Mouse (Mus musculus): Measurements from ENCODE around the gene Ogt. TPM values are rescaled to one million over a fixed set of nuclear protein-coding genes. Genes with fewer than 3 reads are reported as not detected.

Gene Ogt
- polyA plus RNA-seq, 1 experiment from 2014 or later, result 38.5 TPM

- H3K27ac ChIP-seq (ENCODE audit: low read depth, low read length), result no peak overlapping the region
- 50% methylated on average over 5 of the region's 5 CpGs for WGBS
- no peak overlapping the region for H3K4me3 ChIP-seq (ENCODE audit: low read depth, low read length)
- no peak overlapping the region for H3K4me2 ChIP-seq (replicated peaks; ENCODE audit: low read depth)
- H3K4me1 ChIP-seq (replicated peaks; ENCODE audit: control insufficient read depth, insufficient read depth, low read length), result no peaks in the 10 kb centered on the region
- no peak for TF ChIP-seq CTCF (IDR thresholded peaks at IDR 0.05; ENCODE audit: low read depth)
- H3K27me3 ChIP-seq (replicated peaks; ENCODE audit: control insufficient read depth, insufficient read depth, low read length), result no peaks in the 10 kb centered on the region
- no peaks in the 10 kb centered on the region for H3K9me3 ChIP-seq (ENCODE audit: control insufficient read depth)
- H3K9ac ChIP-seq (ENCODE audit: low read depth, low read length), result no peak overlapping the region
- no peak for ATAC-seq
- no peaks in the 10 kb centered on the region for H3K36me3 ChIP-seq (ENCODE audit: control insufficient read depth, insufficient read depth)
Observed at GRCm38 (mm10) chrX:101646621-101647020, 6.8 kb downstream of the Ogt start.

GRCm38 (mm10) chrX:101695686-101696085, 55.8 kb downstream of the Ogt start:
- ATAC-seq, result no peak
- H3K27me3 ChIP-seq (replicated peaks; ENCODE audit: control insufficient read depth, insufficient read depth, low read length), result no peaks in the 10 kb centered on the region
- H3K4me2 ChIP-seq (replicated peaks; ENCODE audit: low read depth), result no peak overlapping the region
- H3K9me3 ChIP-seq (ENCODE audit: control insufficient read depth), result 0 out of 2 replicates have a peak, but pooled peaks cover 6% of the 10 kb centered on the region
- H3K4me3 ChIP-seq (ENCODE audit: low read depth, low read length), result no peak overlapping the region
- 93% methylated on average over 27 of the region's 27 CpGs for WGBS
- no peak overlapping the region for H3K9ac ChIP-seq (ENCODE audit: low read depth, low read length)
- TF ChIP-seq CTCF (IDR thresholded peaks at IDR 0.05; ENCODE audit: low read depth), result no peak
- no peaks in the 10 kb centered on the region for H3K36me3 ChIP-seq (ENCODE audit: control insufficient read depth, insufficient read depth)
- no peaks in the 10 kb centered on the region for H3K4me1 ChIP-seq (replicated peaks; ENCODE audit: control insufficient read depth, insufficient read depth, low read length)
- no peak overlapping the region for H3K27ac ChIP-seq (ENCODE audit: low read depth, low read length)

- Histone ChIP-seq H3K4me2 (replicated peaks; ENCODE audit: low read depth) (no peak overlapping the region), H3K4me1 (replicated peaks; ENCODE audit: control insufficient read depth, insufficient read depth, low read length) (no peaks in the 10 kb centered on the region), H3K27me3 (replicated peaks; ENCODE audit: control insufficient read depth, insufficient read depth, low read length) (no peaks in the 10 kb centered on the region), H3K27ac (ENCODE audit: low read depth, low read length) (no peak overlapping the region), H3K4me3 (ENCODE audit: low read depth, low read length) (no peak overlapping the region), H3K36me3 (ENCODE audit: control insufficient read depth, insufficient read depth) (no peaks in the 10 kb centered on the region), H3K9ac (ENCODE audit: low read depth, low read length) (no peak overlapping the region), H3K9me3 (ENCODE audit: control insufficient read depth) (0 out of 2 replicates have a peak, but pooled peaks cover 6% of the 10 kb centered on the region)
- ATAC-seq, result no peak
- TF ChIP-seq CTCF (IDR thresholded peaks at IDR 0.05; ENCODE audit: low read depth), result no peak
- 65% methylated on average over 52 of the region's 54 CpGs for WGBS
Observed at GRCm38 (mm10) chrX:101697537-101697936, 57.7 kb downstream of the Ogt start.

GRCm38 (mm10) chrX:101698232-101698631, 58.4 kb downstream of the Ogt start:
- H3K4me3 ChIP-seq (ENCODE audit: low read depth, low read length), result no peak overlapping the region
- no peaks in the 10 kb centered on the region for H3K4me1 ChIP-seq (replicated peaks; ENCODE audit: control insufficient read depth, insufficient read depth, low read length)
- WGBS, result 70% methylated on average over 23 of the region's 23 CpGs
- H3K27ac ChIP-seq (ENCODE audit: low read depth, low read length), result no peak overlapping the region
- H3K9ac ChIP-seq (ENCODE audit: low read depth, low read length), result no peak overlapping the region
- H3K4me2 ChIP-seq (replicated peaks; ENCODE audit: low read depth), result no peak overlapping the region
- ATAC-seq, result no peak
- H3K36me3 ChIP-seq (ENCODE audit: control insufficient read depth, insufficient read depth), result no peaks in the 10 kb centered on the region
- 0 out of 2 replicates have a peak, but pooled peaks cover 6% of the 10 kb centered on the region for H3K9me3 ChIP-seq (ENCODE audit: control insufficient read depth)
- TF ChIP-seq CTCF (IDR thresholded peaks at IDR 0.05; ENCODE audit: low read depth), result no peak
- H3K27me3 ChIP-seq (replicated peaks; ENCODE audit: control insufficient read depth, insufficient read depth, low read length), result no peaks in the 10 kb centered on the region

- TF ChIP-seq CTCF (IDR thresholded peaks at IDR 0.05; ENCODE audit: low read depth), result no peak
- WGBS, result 82% methylated on average over 7 of the region's 7 CpGs
- no peak for ATAC-seq
Observed at GRCm38 (mm10) chrX:101705111-101705510, 65.3 kb downstream of the Ogt start.

GRCm38 (mm10) chrX:101720401-101720800, 80.5 kb downstream of the Ogt start:
- WGBS, result 69% methylated on average over 1 of the region's 1 CpGs
- no peaks in the 10 kb centered on the region for H3K27me3 ChIP-seq (replicated peaks; ENCODE audit: control insufficient read depth, insufficient read depth, low read length)
- no peak for ATAC-seq
- H3K4me3 ChIP-seq (ENCODE audit: low read depth, low read length), result no peak overlapping the region
- H3K9ac ChIP-seq (ENCODE audit: low read depth, low read length), result no peak overlapping the region
- no peak for TF ChIP-seq CTCF (IDR thresholded peaks at IDR 0.05; ENCODE audit: low read depth)
- H3K36me3 ChIP-seq (ENCODE audit: control insufficient read depth, insufficient read depth), result no peaks in the 10 kb centered on the region
- no peak overlapping the region for H3K4me2 ChIP-seq (replicated peaks; ENCODE audit: low read depth)
- no peaks in the 10 kb centered on the region for H3K4me1 ChIP-seq (replicated peaks; ENCODE audit: control insufficient read depth, insufficient read depth, low read length)
- no peaks in the 10 kb centered on the region for H3K9me3 ChIP-seq (ENCODE audit: control insufficient read depth)
- H3K27ac ChIP-seq (ENCODE audit: low read depth, low read length), result no peak overlapping the region

More at GRCm38 (mm10) chrX:101705111-101705510, 65.3 kb downstream of the Ogt start:
- Histone ChIP-seq H3K36me3 (ENCODE audit: control insufficient read depth, insufficient read depth) (no peaks in the 10 kb centered on the region), H3K4me1 (replicated peaks; ENCODE audit: control insufficient read depth, insufficient read depth, low read length) (no peaks in the 10 kb centered on the region), H3K27me3 (replicated peaks; ENCODE audit: control insufficient read depth, insufficient read depth, low read length) (no peaks in the 10 kb centered on the region), H3K4me3 (ENCODE audit: low read depth, low read length) (no peak overlapping the region), H3K9ac (ENCODE audit: low read depth, low read length) (no peak overlapping the region), H3K4me2 (replicated peaks; ENCODE audit: low read depth) (no peak overlapping the region), H3K9me3 (ENCODE audit: control insufficient read depth) (no peaks in the 10 kb centered on the region), H3K27ac (ENCODE audit: low read depth, low read length) (no peak overlapping the region)

GRCm38 (mm10) chrX:101730010-101730409, 90.2 kb downstream of the Ogt start:
- Histone ChIP-seq H3K4me2 (replicated peaks; ENCODE audit: low read depth) (no peak overlapping the region), H3K9me3 (ENCODE audit: control insufficient read depth) (no peaks in the 10 kb centered on the region), H3K27me3 (replicated peaks; ENCODE audit: control insufficient read depth, insufficient read depth, low read length) (no peaks in the 10 kb centered on the region), H3K36me3 (ENCODE audit: control insufficient read depth, insufficient read depth) (no peaks in the 10 kb centered on the region), H3K27ac (ENCODE audit: low read depth, low read length) (no peak overlapping the region), H3K4me3 (ENCODE audit: low read depth, low read length) (no peak overlapping the region), H3K9ac (ENCODE audit: low read depth, low read length) (no peak overlapping the region), H3K4me1 (replicated peaks; ENCODE audit: control insufficient read depth, insufficient read depth, low read length) (no peaks in the 10 kb centered on the region)
- no peak for ATAC-seq
- no peak for TF ChIP-seq CTCF (IDR thresholded peaks at IDR 0.05; ENCODE audit: low read depth)

All from intestine, postnatal 0 days (tissue).